9 mouse cellular contexts compared by ENCODE assay signal in genomic region chr10:102835814-102836213, GRCm38 (mm10).
A peak's percentile ranks its signal among the peaks of the same experiment; 100 is the strongest.
DNase-seq lines count a peak whose midpoint lies in the region; TF ChIP-seq lines count a peak whose summit lies in the region.
"Had no signal": no experiment of that assay in that cellular context is flagged by ENCODE, and none has a peak within 500 bp of the region (broad histone marks: within the 10 kb centered on the region; RNA-seq: fewer than 3 reads in every experiment).

No protein-coding gene starts in this region.

- H3K36me3 ChIP-seq in E14TG2a.4 (ENCODE audit: insufficient read depth, low read length) = no peaks in the 10 kb centered on the region
- H3K36me3 ChIP-seq: embryonic facial prominence, embryonic 13.5 days; lung, embryonic 15.5 days had no signal

- peak; percentile 24 for DNase-seq in kidney, adult 9 months
- no peak for DNase-seq in kidney, postnatal 10 days
- peak; percentile 42 for DNase-seq in 416B (ENCODE audit: low read depth)
- peak; percentile 50 for DNase-seq in embryo, embryonic 10.5 days (ENCODE audit: low spot score)
- no peak for DNase-seq in right cerebral cortex, postnatal 25 days
- no peak for DNase-seq in heart, adult 8-10 months (ENCODE audit: low spot score)

- H3K4me1 ChIP-seq in E14TG2a.4 (replicated peaks; ENCODE audit: low read depth, low read length) = no peaks in the 10 kb centered on the region
- H3K4me1 ChIP-seq: embryonic facial prominence, embryonic 13.5 days; lung, embryonic 15.5 days had no signal

- no peak overlapping the region for H3K4me3 ChIP-seq in E14TG2a.4 (replicated peaks; ENCODE audit: low read length)
- H3K4me3 ChIP-seq: embryonic facial prominence, embryonic 13.5 days; lung, embryonic 15.5 days had no signal

- H3K27me3 ChIP-seq in E14TG2a.4 (ENCODE audit: insufficient read depth, low read length) = no peaks in the 10 kb centered on the region
- H3K27me3 ChIP-seq: embryonic facial prominence, embryonic 13.5 days; lung, embryonic 15.5 days had no signal

- H3K9me3 ChIP-seq in E14TG2a.4 (ENCODE audit: low read length) = no peaks in the 10 kb centered on the region
- H3K9me3 ChIP-seq: embryonic facial prominence, embryonic 13.5 days; lung, embryonic 15.5 days had no signal

- TF ChIP-seq CTCF in E14TG2a.4 (conservative IDR thresholded peaks at IDR 0.05; ENCODE audit: low read length) = peak; percentile 85

Comparison
In these comparisons a context has a peak if more than half of its experiments do, and no peak if none do; other contexts are left out.
1. DNase-seq: peak in kidney, adult 9 months (single experiment), 416B (single experiment) and embryo, embryonic 10.5 days (single experiment); none in kidney, postnatal 10 days (single experiment), right cerebral cortex, postnatal 25 days (single experiment) and heart, adult 8-10 months (single experiment).